Mouse (Mus musculus) liver, postnatal 0 days (tissue): ENCODE measurements at regions not wholly inside any gene's neighbourhood (a gene's known extent, or its start where the extent isn't known, plus 50 kb on each side); places are given as distances from the start of the nearest gene placed in this dataset.

Experiments
- ATAC-seq: fragments of 200-750 bp; cut with Nextera tagmentation; 2 replicates; pipeline ENCODE4 v1.8.0; 2017; ENCODE audit warnings: mild to moderate bottlenecking, moderate library complexity
- DNase-seq: peaks from one replicate; pipeline ENCODE4 v3.0.0-alpha.2; 2016
- H3K27ac ChIP-seq: fragments of 300-500 bp; sonication (generic); 2 replicates; pipeline ENCODE4 v1.5.1; 2014; ENCODE audit warnings: antibody characterized with exemption, moderate library complexity, mild to moderate bottlenecking, low read depth
- H3K27me3 ChIP-seq: fragments of 300-500 bp; sonication (generic); 2 replicates; pipeline ENCODE4 v1.6.1; 2014; ENCODE audit warnings: low read length, control low read depth, mixed read lengths; ENCODE audit not compliant: insufficient read depth
- H3K36me3 ChIP-seq: fragments of 300-500 bp; sonication (generic); replicated peaks from 2 replicates; pipeline ENCODE4 v1.6.1; 2014; ENCODE audit warnings: mild to moderate bottlenecking, control low read depth, low read length, moderate library complexity, mixed read lengths; ENCODE audit not compliant: insufficient read depth
- H3K4me1 ChIP-seq: fragments of 300-500 bp; sonication (generic); 2 replicates; pipeline ENCODE4 v1.6.1; 2014; ENCODE audit warnings: antibody characterized with exemption, mild to moderate bottlenecking, control low read depth; ENCODE audit not compliant: insufficient read depth
- H3K4me2 ChIP-seq: fragments of 300-500 bp; sonication (generic); 2 replicates; pipeline ENCODE4 v1.6.1; 2014; ENCODE audit warnings: low read depth, mild to moderate bottlenecking, low read length, moderate library complexity, mixed read lengths
- H3K4me3 ChIP-seq: fragments of 300-500 bp; sonication (generic); 2 replicates; pipeline ENCODE4 v1.5.1; 2014; ENCODE audit warnings: low read depth, low read length
- H3K9ac ChIP-seq: fragments of 300-500 bp; sonication (generic); replicated peaks from 2 replicates; pipeline ENCODE4 v1.6.1; 2014; ENCODE audit warnings: mild to moderate bottlenecking, moderate library complexity
- H3K9me3 ChIP-seq: fragments of 300-500 bp; sonication (generic); 2 replicates; pipeline ENCODE4 v1.6.1; 2016; ENCODE audit warnings: mild to moderate bottlenecking, control low read depth, low read length, mixed read lengths
- CTCF ChIP-seq: sonication (generic); IDR thresholded peaks from 2 replicates; pipeline ENCODE4 v1.5.1; 2016; ENCODE audit warnings: antibody characterized with exemption, low read depth
- EP300 ChIP-seq: IDR thresholded peaks from 2 replicates; pipeline ENCODE4 v1.6.1; 2016; ENCODE audit warnings: antibody characterized with exemption, low read depth, mild to moderate bottlenecking
- WGBS: fragments of 180-500 bp; shearing (Covaris S2); extraction: QIAGEN DNeasy Blood & Tissue Kit; methylation state at CpG from one replicate; pipeline ENCODE4 v1.1.7; 2014; ENCODE audit not compliant: insufficient replicate concordance; 5-methylcytosine and 5-hydroxymethylcytosine counted together

DNA sequence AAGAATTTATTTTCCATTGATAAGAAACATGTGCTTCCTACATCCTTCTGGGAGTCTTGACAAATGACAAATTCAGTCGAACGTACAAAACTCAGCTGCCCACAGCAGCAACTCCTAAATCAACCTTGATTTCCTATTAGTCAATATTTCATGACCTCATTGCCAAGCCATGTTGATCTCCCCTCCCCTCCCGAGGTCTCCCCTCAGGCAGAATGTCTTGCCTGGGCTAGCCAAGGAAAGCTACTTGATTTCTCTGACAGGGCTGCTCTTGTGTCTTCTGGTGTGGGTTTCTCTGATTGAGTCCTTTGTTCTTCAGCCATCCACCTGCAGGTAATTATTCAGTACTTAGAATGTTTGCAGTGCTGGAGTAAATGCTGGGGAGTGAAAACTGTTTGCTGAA, 58.7 kb upstream of the Tpm1 start:
- Histone ChIP-seq H3K4me2 (no peak overlapping the region), H3K9me3 (no peaks in the 10 kb centered on the region), H3K4me3 (no peak overlapping the region), H3K9ac (no peak overlapping the region), H3K27ac (no peak overlapping the region), H3K36me3 (no peaks in the 10 kb centered on the region), H3K27me3 (no peaks in the 10 kb centered on the region), H3K4me1 (no peaks in the 10 kb centered on the region)
- ATAC-seq, result no peak
- no peak for TF ChIP-seq CTCF
- TF ChIP-seq EP300, result no peak
- DNase-seq, result no peak
- WGBS, result 42% methylated on average over 3 of the region's 3 CpGs

GRCm38 (mm10) chr9:67105867-67106266, 56.7 kb upstream of the Tpm1 start:
- no peak for ATAC-seq
- Histone ChIP-seq H3K4me1 (no peaks in the 10 kb centered on the region), H3K4me3 (no peak overlapping the region), H3K4me2 (no peak overlapping the region), H3K27me3 (no peaks in the 10 kb centered on the region), H3K36me3 (no peaks in the 10 kb centered on the region), H3K9me3 (no peaks in the 10 kb centered on the region), H3K9ac (no peak overlapping the region), H3K27ac (no peak overlapping the region)
- WGBS, result 17% methylated on average over 9 of the region's 9 CpGs
- peak; percentile 32 for DNase-seq
- TF ChIP-seq CTCF (no peak), EP300 (no peak)

DNA sequence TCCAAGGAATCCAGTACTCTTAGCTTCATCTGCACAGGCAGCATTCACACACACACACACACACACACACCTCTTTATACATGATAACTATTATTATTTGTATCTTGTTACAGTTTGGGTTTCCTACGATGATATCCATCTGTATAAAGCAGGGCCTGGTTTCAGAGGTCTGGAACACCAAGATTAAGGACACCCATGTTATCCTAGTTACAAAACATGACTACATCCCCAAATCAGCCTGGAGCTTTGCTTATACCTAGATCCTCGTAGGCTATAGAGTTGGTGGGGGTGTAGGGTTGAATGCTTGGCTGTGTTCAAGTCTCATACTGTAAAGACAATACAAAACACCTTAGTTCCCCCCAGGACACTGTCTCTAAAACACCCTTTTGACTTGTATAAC, 56.0 kb upstream of the Tpm1 start:
- DNase-seq (no peak), ATAC-seq (no peak)
- Histone ChIP-seq H3K36me3 (no peaks in the 10 kb centered on the region), H3K9ac (no peak overlapping the region), H3K4me1 (no peaks in the 10 kb centered on the region), H3K4me3 (no peak overlapping the region), H3K27ac (no peak overlapping the region), H3K4me2 (no peak overlapping the region), H3K9me3 (no peaks in the 10 kb centered on the region), H3K27me3 (no peaks in the 10 kb centered on the region)
- 64% methylated on average over 2 of the region's 2 CpGs for WGBS
- TF ChIP-seq CTCF (no peak), EP300 (no peak)

DNA sequence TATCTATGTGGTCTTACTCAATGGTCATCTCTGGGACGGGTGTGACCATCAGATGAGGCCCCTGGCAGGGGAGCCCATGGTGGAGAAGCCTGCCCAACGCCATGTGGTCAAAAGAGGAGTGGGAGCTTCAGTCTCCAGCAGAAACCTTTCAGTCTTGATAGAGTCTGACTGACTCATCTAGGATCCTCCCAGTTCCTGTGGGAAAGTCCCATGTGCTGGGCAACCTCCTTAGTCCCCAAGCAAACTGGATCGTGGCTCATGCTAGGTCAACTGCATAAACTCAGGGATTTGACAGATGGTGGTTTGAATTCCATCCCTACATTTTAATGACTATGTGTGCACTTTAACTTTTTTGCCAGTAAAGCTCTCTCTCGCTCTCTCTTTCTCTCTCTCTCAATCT, 55.4 kb upstream of the Tpm1 start:
- H3K4me2 ChIP-seq, result no peak overlapping the region
- H3K9ac ChIP-seq, result no peak overlapping the region
- no peaks in the 10 kb centered on the region for H3K27me3 ChIP-seq
- no peak for TF ChIP-seq EP300
- no peak for TF ChIP-seq CTCF
- 68% methylated on average over 4 of the region's 4 CpGs for WGBS
- DNase-seq, result no peak
- H3K4me3 ChIP-seq, result no peak overlapping the region
- no peaks in the 10 kb centered on the region for H3K9me3 ChIP-seq
- ATAC-seq, result no peak
- H3K27ac ChIP-seq, result no peak overlapping the region
- no peaks in the 10 kb centered on the region for H3K4me1 ChIP-seq
- H3K36me3 ChIP-seq, result no peaks in the 10 kb centered on the region

GRCm38 (mm10) chr9:67102578-67102977, 53.4 kb upstream of the Tpm1 start:
- H3K27ac ChIP-seq, result no peak overlapping the region
- 85% methylated on average over 6 of the region's 6 CpGs for WGBS
- H3K9me3 ChIP-seq, result no peaks in the 10 kb centered on the region
- ATAC-seq, result no peak
- no peak for DNase-seq
- TF ChIP-seq CTCF (no peak), EP300 (no peak)
- no peaks in the 10 kb centered on the region for H3K27me3 ChIP-seq
- H3K36me3 ChIP-seq, result no peaks in the 10 kb centered on the region
- no peaks in the 10 kb centered on the region for H3K4me1 ChIP-seq
- H3K4me3 ChIP-seq, result no peak overlapping the region
- no peak overlapping the region for H3K4me2 ChIP-seq
- H3K9ac ChIP-seq, result no peak overlapping the region

GRCm38 (mm10) chr9:67099471-67099870, 50.3 kb upstream of the Tpm1 start:
- Histone ChIP-seq H3K27ac (no peak overlapping the region), H3K27me3 (no peaks in the 10 kb centered on the region), H3K4me3 (no peak overlapping the region), H3K4me1 (no peaks in the 10 kb centered on the region), H3K9me3 (no peaks in the 10 kb centered on the region), H3K4me2 (no peak overlapping the region), H3K9ac (no peak overlapping the region), H3K36me3 (no peaks in the 10 kb centered on the region)
- no peak for ATAC-seq
- TF ChIP-seq EP300, result no peak
- no peak for TF ChIP-seq CTCF
- DNase-seq, result no peak
- 48% methylated on average over 6 of the region's 6 CpGs for WGBS
